Mouse (Mus musculus): ENCODE measurements at regions not wholly inside any gene's neighbourhood (a gene's known extent, or its start where the extent isn't known, plus 50 kb on each side); places are given as distances from the start of the nearest gene placed in this dataset.
"Not testable (repeated sequence)": the region's sequence is repeated elsewhere in the genome, so short reads cannot be mapped to it uniquely, and the experiment has no call there.

DNA sequence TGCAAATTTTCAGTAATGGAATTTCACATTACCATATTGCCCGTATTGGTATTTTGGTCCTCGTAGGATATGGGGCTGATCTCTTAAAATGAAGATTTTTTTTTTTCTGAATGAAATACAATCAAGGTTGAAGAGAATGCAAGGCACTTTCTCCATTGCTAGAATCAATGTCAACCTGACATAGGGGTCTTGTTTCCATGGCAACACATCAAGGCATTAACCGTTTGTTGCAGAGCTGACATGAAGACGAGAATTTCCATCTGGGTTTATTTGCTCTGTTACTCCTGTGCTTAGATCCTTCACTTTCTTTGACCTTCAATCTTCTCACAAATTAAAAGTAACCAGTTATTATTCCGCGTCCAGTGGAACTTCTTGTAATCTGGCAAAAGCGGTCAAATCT, 184.2 kb downstream of the Csl start:
- in situ Hi-C loops (cut with MboI; ENCODE audit: low sequenced_read_pairs) = loop anchor here (10.0 kb wide), 1 partner anchor 410 kb away; no protein-coding TSS in a partner anchor

- in situ Hi-C loops (cut with MboI; ENCODE audit: low sequenced_read_pairs) = loop anchor here (10.0 kb wide), 1 partner anchor 412 kb away; no protein-coding TSS in a partner anchor
Measured at GRCm38 (mm10) chr10:99576301-99576700, 183.2 kb downstream of the Csl start.

GRCm38 (mm10) chr10:99577041-99577681, 182.3 kb downstream of the Csl start:
- in situ Hi-C loops (cut with MboI; ENCODE audit: low sequenced_read_pairs) = loop anchor here (10.0 kb wide), 1 partner anchor 412 kb away; no protein-coding TSS in a partner anchor

GRCm38 (mm10) chr10:99578366-99578765, 181.1 kb downstream of the Csl start:
- in situ Hi-C loops (cut with MboI; ENCODE audit: low sequenced_read_pairs) = loop anchor here (10.0 kb wide), 1 partner anchor 414 kb away; no protein-coding TSS in a partner anchor

GRCm38 (mm10) chr10:99580191-99580590, 179.3 kb downstream of the Csl start:
- in situ Hi-C loops (cut with MboI; ENCODE audit: low sequenced_read_pairs) = loop anchor here (5.0 kb wide), 1 partner anchor 398 kb away; no protein-coding TSS in a partner anchor

GRCm38 (mm10) chr10:99581074-99581473, 178.4 kb downstream of the Csl start:
- in situ Hi-C loops (cut with MboI; ENCODE audit: low sequenced_read_pairs) = loop anchor here (5.0 kb wide), 1 partner anchor 399 kb away; no protein-coding TSS in a partner anchor

GRCm38 (mm10) chr10:99584855-99585254, 174.6 kb downstream of the Csl start:
- in situ Hi-C loops (cut with MboI; ENCODE audit: low sequenced_read_pairs) = loop anchor here (5.0 kb wide), 1 partner anchor 403 kb away; no protein-coding TSS in a partner anchor

- in situ Hi-C loops (cut with MboI; ENCODE audit: low sequenced_read_pairs) = no loop called here
Measured at GRCm38 (mm10) chr10:99592220-99592619, 167.2 kb downstream of the Csl start.

GRCm38 (mm10) chr10:99595659-99596058, 163.8 kb downstream of the Csl start:
- in situ Hi-C loops (cut with MboI; ENCODE audit: low sequenced_read_pairs) = no loop called here

- in situ Hi-C loops (cut with MboI; ENCODE audit: low sequenced_read_pairs) = not testable (repeated sequence)
Measured at GRCm38 (mm10) chr10:99599142-99600120, 160.0 kb downstream of the Csl start.

- in situ Hi-C loops (cut with MboI; ENCODE audit: low sequenced_read_pairs) = no loop called here
Measured at GRCm38 (mm10) chr10:99602331-99602730, 157.1 kb downstream of the Csl start.

GRCm38 (mm10) chr10:99604172-99604571, 155.3 kb downstream of the Csl start:
- in situ Hi-C loops (cut with MboI; ENCODE audit: low sequenced_read_pairs) = no loop called here

- in situ Hi-C loops (cut with MboI; ENCODE audit: low sequenced_read_pairs) = no loop called here
Measured at GRCm38 (mm10) chr10:99608477-99608876, 151.0 kb downstream of the Csl start.

GRCm38 (mm10) chr10:99609420-99609819, 150.0 kb downstream of the Csl start:
- in situ Hi-C loops (cut with MboI; ENCODE audit: low sequenced_read_pairs) = no loop called here

DNA sequence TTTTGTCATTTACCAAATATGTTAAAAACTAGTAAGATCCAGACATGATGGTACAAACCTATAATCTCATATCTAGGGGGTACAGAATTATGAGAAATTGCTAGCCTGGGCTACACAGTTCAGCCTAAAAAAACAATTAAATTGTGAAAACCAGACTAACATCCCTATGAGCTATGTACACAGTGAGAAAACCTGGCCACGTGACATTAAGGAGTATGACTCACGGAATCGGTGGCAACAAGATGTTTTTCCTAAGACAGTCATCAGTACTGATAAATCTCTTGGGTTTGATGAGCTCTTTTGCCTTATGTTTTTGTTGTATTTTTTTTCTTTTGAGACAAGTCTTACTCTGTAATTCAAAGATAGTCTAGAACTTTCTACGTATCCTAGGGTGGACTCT, 148.6 kb downstream of the Csl start:
- in situ Hi-C loops (cut with MboI; ENCODE audit: low sequenced_read_pairs) = no loop called here

- in situ Hi-C loops (cut with MboI; ENCODE audit: low sequenced_read_pairs) = no loop called here
Measured at GRCm38 (mm10) chr10:99614392-99615249, 144.8 kb downstream of the Csl start.

DNA sequence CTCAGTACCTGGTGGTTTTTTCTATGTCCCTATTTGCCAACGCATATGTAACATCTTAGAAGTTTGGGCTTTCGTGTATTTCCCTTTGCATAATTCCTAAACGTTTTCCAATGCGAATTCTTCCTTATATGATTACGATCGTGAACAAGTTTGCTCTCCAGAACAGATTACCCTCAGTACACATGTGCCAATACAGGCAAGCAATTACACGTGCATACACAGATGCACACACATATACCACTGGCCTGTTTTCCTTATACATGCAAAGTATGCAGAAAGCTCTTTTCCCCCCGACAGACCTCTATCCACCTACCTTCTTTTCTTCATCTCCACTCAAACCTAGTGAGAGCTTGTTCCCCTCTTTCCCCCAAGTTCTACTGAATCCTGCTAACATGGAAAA, 144.1 kb downstream of the Csl start:
- in situ Hi-C loops (cut with MboI; ENCODE audit: low sequenced_read_pairs) = no loop called here

GRCm38 (mm10) chr10:99615779-99616178, 143.7 kb downstream of the Csl start:
- in situ Hi-C loops (cut with MboI; ENCODE audit: low sequenced_read_pairs) = no loop called here

DNA sequence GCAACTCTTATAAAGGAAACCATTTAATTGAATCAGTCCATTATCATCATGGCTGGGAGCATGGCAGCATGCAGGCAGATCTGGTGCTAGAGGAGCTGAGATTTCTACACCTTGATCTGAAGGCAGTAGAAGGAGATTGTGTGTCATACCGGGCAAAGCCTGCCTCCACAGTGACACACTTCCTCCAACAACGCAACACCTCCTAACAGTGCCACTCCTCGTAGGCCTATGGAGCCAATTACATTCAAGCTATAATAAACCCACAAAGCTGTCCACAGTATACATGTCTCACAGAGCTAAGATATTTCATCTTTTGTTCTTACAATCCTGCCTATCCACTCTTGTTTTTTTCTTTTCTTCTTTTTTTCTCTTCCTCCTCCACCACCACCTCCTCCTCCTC, 141.8 kb downstream of the Csl start:
- in situ Hi-C loops (cut with MboI; ENCODE audit: low sequenced_read_pairs) = no loop called here

DNA sequence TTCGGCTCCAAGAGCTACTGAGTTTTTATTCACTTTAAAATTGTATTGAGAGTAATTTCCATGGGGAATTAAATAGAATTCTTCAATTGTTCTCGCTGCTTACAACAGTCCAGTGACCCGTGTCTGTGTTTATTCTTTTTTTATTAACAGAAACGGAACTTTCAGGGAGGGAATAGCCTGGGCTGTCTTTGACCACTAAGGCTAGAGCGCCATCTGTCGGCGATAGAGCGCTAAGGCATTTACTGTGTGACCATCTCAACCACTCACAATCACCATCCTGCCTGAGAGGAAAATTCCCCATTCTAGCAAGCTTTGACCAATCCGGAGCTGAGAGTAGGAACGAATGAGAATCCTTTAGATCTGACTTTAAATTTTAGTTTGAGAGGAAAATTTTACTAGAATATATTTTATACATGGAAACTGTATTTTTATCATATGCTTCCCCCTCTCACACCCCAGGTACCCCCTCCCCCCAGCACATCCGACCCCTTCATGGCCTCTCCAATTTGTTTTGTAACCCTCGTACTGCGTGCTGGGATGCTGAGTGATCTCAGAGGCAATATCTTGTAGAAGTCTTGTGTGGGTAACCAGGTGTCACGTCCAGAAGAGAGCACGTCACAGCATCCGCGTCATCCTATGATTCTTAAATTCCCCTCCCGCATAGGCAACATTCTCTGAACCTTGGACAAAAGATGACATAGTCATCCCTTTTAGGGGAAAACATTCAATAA, 139.9 kb downstream of the Csl start:
- in situ Hi-C loops (cut with MboI; ENCODE audit: low sequenced_read_pairs) = no loop called here

Data from CH12F3 (cell line).